Mouse (Mus musculus) stomach, postnatal 0 days (tissue): ENCODE measurements around the gene Lhx8.

Experiments
- CTCF ChIP-seq: IDR thresholded peaks from 2 replicates; pipeline ENCODE4 v1.5.1; 2016; ENCODE audit warnings: antibody characterized with exemption, low read depth, mild to moderate bottlenecking, moderate library complexity
- EP300 ChIP-seq: optimal IDR thresholded peaks from 2 replicates; pipeline ENCODE3; 2016; ENCODE audit warnings: antibody characterized with exemption

- TF ChIP-seq CTCF (no peak), EP300 (no peak)
Observed at GRCm38 (mm10) chr3:154331003-154331340, 513 bp upstream of the Lhx8 start.
